Mouse (Mus musculus): ENCODE measurements around the gene Golga4. TPM values are rescaled to one million over a fixed set of nuclear protein-coding genes. Genes with fewer than 3 reads are reported as not detected.

The Golga4 gene
- 52.5 and 57.4 TPM in 2 replicates for polyA plus RNA-seq (2015; fragmentation: Nextera tagmentation; extraction: Ambion mirVana)

GRCm38 (mm10) chr9:118506020-118506403 lies at the start of gene Golga4:
TSS of gene Golga4 (plus strand) at chr9:118506267.
- Histone ChIP-seq H3K36me3 (ENCODE audit: control insufficient read depth, insufficient read depth) (no peaks in the 10 kb centered on the region; the same call in 1 of the 2 replicates), H3K4me1 (replicated peaks; ENCODE audit: control insufficient read depth, insufficient read depth, low read length) (peaks cover 16% of the 10 kb centered on the region), H3K9me3 (ENCODE audit: control insufficient read depth) (no peaks in the 10 kb centered on the region), H3K9ac (ENCODE audit: low read depth, low read length) (peak within 1 kb of the TSS; percentile 93), H3K27me3 (replicated peaks; ENCODE audit: control insufficient read depth, insufficient read depth, low read length) (no peaks in the 10 kb centered on the region), H3K4me2 (replicated peaks; ENCODE audit: low read depth) (peak within 1 kb of the TSS; percentile 95), H3K4me3 (ENCODE audit: low read depth, low read length) (peak within 1 kb of the TSS; percentile 88), H3K27ac (ENCODE audit: low read depth, low read length) (peak within 1 kb of the TSS; percentile 95)
- ATAC-seq = peak; percentile 79
- under 1% methylated on average over 43 of the region's 43 CpGs for WGBS
- no peak for TF ChIP-seq CTCF (IDR thresholded peaks at IDR 0.05; ENCODE audit: low read depth)

- WGBS = 31% methylated on average over 6 of the region's 6 CpGs
- H3K36me3 ChIP-seq (ENCODE audit: control insufficient read depth, insufficient read depth) = no peaks in the 10 kb centered on the region
- ATAC-seq = no peak
- H3K9me3 ChIP-seq (ENCODE audit: control insufficient read depth) = no peaks in the 10 kb centered on the region
- no peak overlapping the region for H3K27ac ChIP-seq (ENCODE audit: low read depth, low read length)
- no peak overlapping the region for H3K4me2 ChIP-seq (replicated peaks; ENCODE audit: low read depth)
- no peak overlapping the region for H3K9ac ChIP-seq (ENCODE audit: low read depth, low read length)
- TF ChIP-seq CTCF (IDR thresholded peaks at IDR 0.05; ENCODE audit: low read depth) = no peak
- no peak overlapping the region for H3K4me3 ChIP-seq (ENCODE audit: low read depth, low read length)
- H3K27me3 ChIP-seq (replicated peaks; ENCODE audit: control insufficient read depth, insufficient read depth, low read length) = no peaks in the 10 kb centered on the region
- no peaks in the 10 kb centered on the region for H3K4me1 ChIP-seq (replicated peaks; ENCODE audit: control insufficient read depth, insufficient read depth, low read length)
Measured at GRCm38 (mm10) chr9:118456405-118456804, 49.7 kb upstream of the Golga4 start.

DNA sequence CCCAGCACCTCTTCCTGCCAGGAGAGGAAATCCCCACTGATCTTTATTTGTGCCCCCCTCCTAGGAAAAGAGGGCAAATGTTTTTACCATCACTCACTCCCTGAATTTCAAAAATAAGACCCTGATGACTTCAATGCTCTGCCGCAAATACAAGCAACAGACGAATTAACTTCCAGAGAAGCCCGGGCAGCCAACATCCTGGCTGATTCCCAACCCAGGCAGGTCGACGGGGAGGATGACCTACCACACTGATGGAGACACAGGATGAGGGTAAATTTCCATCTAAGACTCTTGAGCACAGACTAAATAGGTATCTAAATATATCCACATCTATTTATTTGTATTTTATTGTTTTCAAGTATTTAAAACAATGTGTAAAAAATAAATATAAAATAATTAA lies 48.0 kb upstream of the Golga4 start:
- Histone ChIP-seq H3K4me2 (replicated peaks; ENCODE audit: low read depth) (no peak overlapping the region), H3K36me3 (ENCODE audit: control insufficient read depth, insufficient read depth) (no peaks in the 10 kb centered on the region), H3K9me3 (ENCODE audit: control insufficient read depth) (no peaks in the 10 kb centered on the region), H3K27me3 (replicated peaks; ENCODE audit: control insufficient read depth, insufficient read depth, low read length) (no peaks in the 10 kb centered on the region), H3K27ac (ENCODE audit: low read depth, low read length) (no peak overlapping the region), H3K4me3 (ENCODE audit: low read depth, low read length) (no peak overlapping the region), H3K9ac (ENCODE audit: low read depth, low read length) (no peak overlapping the region), H3K4me1 (replicated peaks; ENCODE audit: control insufficient read depth, insufficient read depth, low read length) (no peaks in the 10 kb centered on the region)
- 18% methylated on average over 5 of the region's 5 CpGs for WGBS
- no peak for ATAC-seq
- no peak for TF ChIP-seq CTCF (IDR thresholded peaks at IDR 0.05; ENCODE audit: low read depth)

DNA sequence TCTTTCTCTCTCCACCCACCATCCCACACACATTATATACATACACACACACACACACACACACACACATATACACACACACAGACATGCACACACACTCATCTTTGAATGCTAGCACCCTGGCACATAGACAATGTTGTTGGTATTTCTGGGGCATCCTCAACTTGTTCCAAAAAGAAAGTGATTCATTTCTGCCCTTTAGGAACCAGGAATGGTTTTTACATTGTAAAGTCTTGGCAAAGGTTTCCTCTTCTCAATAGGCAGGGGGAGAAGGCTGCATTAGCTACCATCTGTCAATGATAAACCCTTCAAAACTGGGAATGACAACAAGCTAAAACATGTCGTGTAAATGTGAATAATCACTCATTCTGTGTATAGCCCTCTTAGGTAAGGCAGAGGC lies 42.0 kb upstream of the Golga4 start:
- Histone ChIP-seq H3K27me3 (replicated peaks; ENCODE audit: control insufficient read depth, insufficient read depth, low read length) (peaks cover 22% of the 10 kb centered on the region), H3K4me1 (replicated peaks; ENCODE audit: control insufficient read depth, insufficient read depth, low read length) (no peaks in the 10 kb centered on the region), H3K9me3 (ENCODE audit: control insufficient read depth) (no peaks in the 10 kb centered on the region), H3K9ac (ENCODE audit: low read depth, low read length) (no peak overlapping the region), H3K4me2 (replicated peaks; ENCODE audit: low read depth) (no peak overlapping the region), H3K36me3 (ENCODE audit: control insufficient read depth, insufficient read depth) (no peaks in the 10 kb centered on the region), H3K4me3 (ENCODE audit: low read depth, low read length) (no peak overlapping the region), H3K27ac (ENCODE audit: low read depth, low read length) (no peak overlapping the region)
- ATAC-seq = no peak
- 59% methylated on average over 1 of the region's 1 CpGs for WGBS
- TF ChIP-seq CTCF (IDR thresholded peaks at IDR 0.05; ENCODE audit: low read depth) = no peak

DNA sequence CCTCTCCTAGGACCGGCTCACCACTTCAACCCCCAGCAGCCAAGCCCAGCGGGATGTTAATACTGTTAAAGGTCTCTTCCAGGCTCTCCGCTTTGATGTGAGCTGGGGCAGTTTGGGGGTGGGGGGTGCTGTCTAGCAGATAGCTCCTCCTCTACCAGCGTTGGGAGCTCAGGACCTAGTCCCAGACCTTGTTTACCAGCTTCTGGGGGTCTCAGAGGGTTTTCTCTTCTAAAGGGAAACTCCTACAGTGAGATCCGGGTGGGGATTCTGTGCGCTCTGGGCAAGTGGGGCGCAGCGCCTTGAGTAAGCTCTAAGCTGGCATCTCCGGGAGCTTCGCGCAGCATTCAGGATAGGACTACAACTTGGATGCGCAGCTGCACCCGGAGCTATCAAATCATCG lies 37.8 kb upstream of the Golga4 start:
- 7% methylated on average over 14 of the region's 14 CpGs for WGBS
- Histone ChIP-seq H3K9ac (ENCODE audit: low read depth, low read length) (no peak overlapping the region), H3K27me3 (replicated peaks; ENCODE audit: control insufficient read depth, insufficient read depth, low read length) (peaks cover 45% of the 10 kb centered on the region), H3K27ac (ENCODE audit: low read depth, low read length) (no peak overlapping the region), H3K4me2 (replicated peaks; ENCODE audit: low read depth) (no peak overlapping the region), H3K36me3 (ENCODE audit: control insufficient read depth, insufficient read depth) (no peaks in the 10 kb centered on the region), H3K4me1 (replicated peaks; ENCODE audit: control insufficient read depth, insufficient read depth, low read length) (no peaks in the 10 kb centered on the region), H3K9me3 (ENCODE audit: control insufficient read depth) (no peaks in the 10 kb centered on the region), H3K4me3 (ENCODE audit: low read depth, low read length) (no peak overlapping the region)
- TF ChIP-seq CTCF (IDR thresholded peaks at IDR 0.05; ENCODE audit: low read depth) = no peak
- no peak for ATAC-seq

DNA sequence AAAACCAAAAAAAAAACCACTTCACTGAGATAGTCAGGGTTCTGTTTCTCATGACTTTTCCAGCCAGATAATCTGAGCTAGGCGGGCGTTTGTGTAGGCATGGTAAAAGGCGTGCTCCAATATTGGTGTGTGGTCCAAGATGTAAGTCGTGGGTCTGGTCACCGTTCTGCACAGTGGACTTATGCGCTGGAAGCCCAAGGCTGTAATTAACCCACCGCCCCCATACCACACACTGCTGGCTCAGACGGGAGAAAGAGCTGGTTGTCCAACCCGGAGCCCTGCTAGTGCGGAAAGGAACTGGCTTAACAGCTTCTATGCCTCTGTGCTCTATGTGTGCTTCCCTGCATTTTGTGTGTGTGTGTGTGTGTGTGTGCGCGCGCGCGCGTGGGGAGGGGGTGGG lies 36.8 kb upstream of the Golga4 start:
- Histone ChIP-seq H3K4me3 (ENCODE audit: low read depth, low read length) (no peak overlapping the region), H3K9ac (ENCODE audit: low read depth, low read length) (no peak overlapping the region), H3K9me3 (ENCODE audit: control insufficient read depth) (no peaks in the 10 kb centered on the region), H3K27me3 (replicated peaks; ENCODE audit: control insufficient read depth, insufficient read depth, low read length) (peaks cover 45% of the 10 kb centered on the region), H3K36me3 (ENCODE audit: control insufficient read depth, insufficient read depth) (no peaks in the 10 kb centered on the region), H3K4me1 (replicated peaks; ENCODE audit: control insufficient read depth, insufficient read depth, low read length) (no peaks in the 10 kb centered on the region), H3K27ac (ENCODE audit: low read depth, low read length) (no peak overlapping the region), H3K4me2 (replicated peaks; ENCODE audit: low read depth) (no peak overlapping the region)
- WGBS = 18% methylated on average over 16 of the region's 16 CpGs
- TF ChIP-seq CTCF (IDR thresholded peaks at IDR 0.05; ENCODE audit: low read depth) = no peak
- no peak for ATAC-seq

DNA sequence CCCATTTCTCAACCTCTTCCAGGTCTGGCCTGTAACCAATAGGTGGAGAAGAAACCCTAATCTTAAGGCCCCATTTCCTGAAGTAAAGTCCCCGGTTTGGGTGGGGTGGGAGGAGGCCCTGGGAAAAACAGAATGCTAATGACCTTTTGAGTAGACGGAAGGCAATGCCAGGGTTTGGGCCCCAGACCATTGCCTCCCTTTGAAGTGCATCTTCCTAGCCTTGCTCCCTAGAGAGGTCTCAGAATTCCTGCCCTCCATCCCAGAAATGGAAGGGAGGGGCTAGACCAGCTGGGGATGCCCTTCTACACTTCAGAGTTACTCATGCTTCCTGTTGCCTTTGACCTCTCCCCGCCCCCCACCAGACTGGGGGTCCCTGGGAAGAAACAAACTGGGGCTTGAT lies 34.8 kb upstream of the Golga4 start:
- no peak for ATAC-seq
- Histone ChIP-seq H3K9me3 (ENCODE audit: control insufficient read depth) (no peaks in the 10 kb centered on the region), H3K4me2 (replicated peaks; ENCODE audit: low read depth) (no peak overlapping the region), H3K27me3 (replicated peaks; ENCODE audit: control insufficient read depth, insufficient read depth, low read length) (peaks cover 64% of the 10 kb centered on the region), H3K27ac (ENCODE audit: low read depth, low read length) (no peak overlapping the region), H3K36me3 (ENCODE audit: control insufficient read depth, insufficient read depth) (no peaks in the 10 kb centered on the region), H3K4me1 (replicated peaks; ENCODE audit: control insufficient read depth, insufficient read depth, low read length) (no peaks in the 10 kb centered on the region), H3K4me3 (ENCODE audit: low read depth, low read length) (no peak overlapping the region), H3K9ac (ENCODE audit: low read depth, low read length) (no peak overlapping the region)
- TF ChIP-seq CTCF (IDR thresholded peaks at IDR 0.05; ENCODE audit: low read depth) = no peak
- WGBS = 16% methylated on average over 3 of the region's 3 CpGs
